Mouse (Mus musculus) lung, embryonic 16.5 days (tissue): ENCODE measurements around the gene Gzmk. TPM values are rescaled to one million over a fixed set of nuclear protein-coding genes. Genes with fewer than 3 reads are reported as not detected.

Experiments
- ATAC-seq: fragments of 200-750 bp; cut with Nextera tagmentation; 2 replicates; pipeline ENCODE4 v1.8.0; 2017; ENCODE audit warnings: low read depth, mild to moderate bottlenecking, moderate library complexity
- H3K27ac ChIP-seq: fragments of 300-500 bp; sonication (generic); 2 replicates; pipeline ENCODE4 v1.5.1; 2014; ENCODE audit warnings: mild to moderate bottlenecking, control low read depth, low read length
- H3K27me3 ChIP-seq: fragments of 300-500 bp; sonication (generic); 2 replicates; pipeline ENCODE4 v1.6.1; 2014; ENCODE audit warnings: low read depth, low read length, mixed read lengths; ENCODE audit not compliant: control insufficient read depth, insufficient read depth
- H3K36me3 ChIP-seq: fragments of 300-500 bp; sonication (generic); 2 replicates; pipeline ENCODE4 v1.6.1; 2014; ENCODE audit warnings: low read length; ENCODE audit not compliant: control insufficient read depth, insufficient read depth
- H3K4me1 ChIP-seq: fragments of 300-500 bp; sonication (generic); replicated peaks from 2 replicates; pipeline ENCODE4 v1.6.1; 2014; ENCODE audit warnings: low read length, mixed read lengths; ENCODE audit not compliant: control insufficient read depth, insufficient read depth
- H3K4me2 ChIP-seq: fragments of 300-500 bp; sonication (generic); 2 replicates; pipeline ENCODE4 v1.6.1; 2014; ENCODE audit warnings: low read depth, low read length, control low read depth
- H3K4me3 ChIP-seq: fragments of 300-500 bp; sonication (generic); 2 replicates; pipeline ENCODE4 v1.5.1; 2014; ENCODE audit warnings: mild to moderate bottlenecking, low read length, control low read depth
- H3K9ac ChIP-seq: fragments of 300-500 bp; sonication (generic); 2 replicates; pipeline ENCODE4 v1.6.1; 2014; ENCODE audit warnings: low read length, control low read depth
- H3K9me3 ChIP-seq: fragments of 300-500 bp; sonication (generic); 2 replicates; pipeline ENCODE4 v1.6.1; 2016; ENCODE audit warnings: low read length; ENCODE audit not compliant: control insufficient read depth
- WGBS: fragments of 180-500 bp; shearing (Covaris S2); extraction: QIAGEN DNeasy Blood & Tissue Kit; methylation state at CpG from one replicate; pipeline ENCODE4 v1.1.7; 2014; 5-methylcytosine and 5-hydroxymethylcytosine counted together
- polyA plus RNA-seq: library from polyadenylated mRNA; unstranded; fragments of >200 nt; fragmentation: Nextera tagmentation; extraction: Ambion mirVana; gene quantifications from 2 replicates; pipeline ENCODE4 v1.2.1, GENCODE M21; 2015

Gene Gzmk
- polyA plus RNA-seq, 1 experiment from 2014 or later = not detected

- no peaks in the 10 kb centered on the region for H3K36me3 ChIP-seq
- 71% methylated on average over 9 of the region's 9 CpGs for WGBS
- no peaks in the 10 kb centered on the region for H3K9me3 ChIP-seq
- H3K4me2 ChIP-seq = no peak overlapping the region
- ATAC-seq = no peak
- H3K9ac ChIP-seq = no peak overlapping the region
- H3K4me3 ChIP-seq = no peak overlapping the region
- H3K27ac ChIP-seq = no peak overlapping the region
- H3K4me1 ChIP-seq = no peaks in the 10 kb centered on the region
- no peaks in the 10 kb centered on the region for H3K27me3 ChIP-seq
These were observed 27.7 kb downstream of the Gzmk start for GRCm38 (mm10) chr13:113197872-113198502.

DNA sequence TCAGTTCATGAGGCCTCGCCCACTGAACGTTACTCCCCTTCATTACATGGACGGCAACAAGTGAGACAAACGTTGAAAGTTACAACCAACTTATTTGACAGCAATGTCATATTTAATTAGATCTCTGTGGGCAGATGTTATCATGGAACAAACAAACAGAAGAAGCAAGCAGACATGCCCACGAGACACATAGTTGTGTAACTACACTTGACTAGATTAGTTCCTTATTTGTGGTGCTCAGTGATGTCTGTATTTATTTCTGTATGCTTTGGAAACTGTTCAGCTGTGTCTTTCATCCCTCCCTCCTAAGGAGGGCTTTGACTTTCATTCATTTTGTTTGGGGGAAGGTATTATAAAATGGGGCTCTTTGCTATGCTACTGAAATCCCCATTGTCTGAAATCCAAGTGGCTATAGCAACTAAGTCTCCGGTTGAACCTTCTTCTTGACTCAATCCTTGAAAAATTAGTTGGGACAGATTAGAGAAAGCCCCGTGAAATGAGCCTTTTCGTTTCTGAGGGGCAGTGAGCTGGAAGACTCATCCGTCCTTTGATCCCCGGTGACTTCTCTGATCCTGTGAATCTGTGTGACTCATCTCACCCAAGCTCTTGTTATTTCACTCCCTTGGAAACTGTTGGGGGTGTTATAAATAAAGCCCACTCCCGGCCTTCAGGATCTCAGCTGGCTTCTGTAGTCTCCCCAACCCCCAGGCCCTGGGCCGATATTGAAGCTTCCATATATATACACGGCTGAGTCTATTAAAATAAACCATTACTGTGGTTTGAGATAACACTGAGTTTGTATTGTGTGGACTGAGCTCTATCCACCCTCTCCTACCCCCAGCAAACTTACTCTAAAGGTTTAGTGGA lies 28.7 kb downstream of the Gzmk start:
- Histone ChIP-seq H3K27ac (no peak overlapping the region), H3K4me3 (no peak overlapping the region), H3K4me1 (no peaks in the 10 kb centered on the region), H3K4me2 (no peak overlapping the region), H3K27me3 (no peaks in the 10 kb centered on the region), H3K9ac (no peak overlapping the region), H3K36me3 (no peaks in the 10 kb centered on the region), H3K9me3 (no peaks in the 10 kb centered on the region)
- WGBS = 61% methylated on average over 13 of the region's 13 CpGs
- ATAC-seq = no peak

DNA sequence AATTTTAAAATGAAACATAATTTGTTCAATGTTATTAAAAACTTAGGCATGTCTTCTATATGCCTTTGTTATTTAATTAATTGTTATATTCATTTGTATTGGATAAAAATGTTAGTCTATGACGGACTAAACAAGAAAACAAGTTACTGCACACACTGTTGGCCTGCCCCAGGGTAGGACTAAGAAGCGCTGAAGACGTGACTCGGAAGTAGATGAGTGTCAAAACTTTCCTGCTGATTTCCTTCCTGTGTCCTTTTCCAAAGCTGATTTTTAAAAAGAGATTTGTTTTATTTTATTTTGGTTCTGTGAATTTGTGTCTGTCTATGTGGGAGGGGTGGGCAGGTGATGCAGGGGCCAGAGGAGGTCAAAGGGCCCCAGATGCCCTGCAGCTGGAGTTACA lies 42.0 kb downstream of the Gzmk start:
- no peaks in the 10 kb centered on the region for H3K4me1 ChIP-seq
- 80% methylated on average over 4 of the region's 4 CpGs for WGBS
- H3K4me3 ChIP-seq = no peak overlapping the region
- no peak for ATAC-seq
- no peaks in the 10 kb centered on the region for H3K9me3 ChIP-seq
- H3K27ac ChIP-seq = no peak overlapping the region
- no peaks in the 10 kb centered on the region for H3K27me3 ChIP-seq
- H3K4me2 ChIP-seq = no peak overlapping the region
- H3K36me3 ChIP-seq = no peaks in the 10 kb centered on the region
- H3K9ac ChIP-seq = no peak overlapping the region

GRCm38 (mm10) chr13:113183310-113183709 lies 42.4 kb downstream of the Gzmk start:
- Histone ChIP-seq H3K9me3 (no peaks in the 10 kb centered on the region), H3K4me3 (no peak overlapping the region), H3K4me1 (no peaks in the 10 kb centered on the region), H3K27me3 (no peaks in the 10 kb centered on the region), H3K36me3 (no peaks in the 10 kb centered on the region), H3K4me2 (no peak overlapping the region), H3K9ac (no peak overlapping the region), H3K27ac (no peak overlapping the region)
- ATAC-seq = no peak
- 70% methylated on average over 8 of the region's 8 CpGs for WGBS

DNA sequence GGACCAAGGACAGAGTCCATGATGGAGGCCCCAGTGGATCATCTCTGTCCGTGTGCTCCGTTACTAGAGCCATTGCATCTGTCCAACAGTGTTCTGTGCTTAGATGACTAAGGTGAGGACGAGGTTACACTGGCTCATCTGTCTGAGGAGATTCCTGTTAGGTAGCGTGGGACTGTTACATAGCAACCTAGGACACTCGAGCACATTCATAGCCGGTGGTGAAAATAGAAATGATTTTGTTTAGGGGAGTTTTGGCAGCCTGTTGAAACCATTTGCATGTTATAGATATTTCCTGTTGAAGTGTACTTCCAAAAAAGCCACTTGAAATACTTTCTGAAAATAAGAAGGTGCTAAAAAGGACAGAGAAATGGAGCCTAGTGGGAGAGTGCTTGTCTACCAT lies 51.5 kb downstream of the Gzmk start:
- no peaks in the 10 kb centered on the region for H3K4me1 ChIP-seq
- H3K9ac ChIP-seq = no peak overlapping the region
- no peak overlapping the region for H3K27ac ChIP-seq
- H3K27me3 ChIP-seq = no peaks in the 10 kb centered on the region
- no peak overlapping the region for H3K4me2 ChIP-seq
- no peak overlapping the region for H3K4me3 ChIP-seq
- ATAC-seq = no peak
- no peaks in the 10 kb centered on the region for H3K9me3 ChIP-seq
- no peaks in the 10 kb centered on the region for H3K36me3 ChIP-seq
- WGBS = 75% methylated on average over 6 of the region's 6 CpGs

GRCm38 (mm10) chr13:113170256-113170655 lies 55.5 kb downstream of the Gzmk start:
- Histone ChIP-seq H3K36me3 (no peaks in the 10 kb centered on the region), H3K4me3 (no peak overlapping the region), H3K4me1 (no peaks in the 10 kb centered on the region), H3K27me3 (no peaks in the 10 kb centered on the region), H3K4me2 (no peak overlapping the region), H3K27ac (no peak overlapping the region), H3K9me3 (no peaks in the 10 kb centered on the region), H3K9ac (no peak overlapping the region)
- no peak for ATAC-seq

DNA sequence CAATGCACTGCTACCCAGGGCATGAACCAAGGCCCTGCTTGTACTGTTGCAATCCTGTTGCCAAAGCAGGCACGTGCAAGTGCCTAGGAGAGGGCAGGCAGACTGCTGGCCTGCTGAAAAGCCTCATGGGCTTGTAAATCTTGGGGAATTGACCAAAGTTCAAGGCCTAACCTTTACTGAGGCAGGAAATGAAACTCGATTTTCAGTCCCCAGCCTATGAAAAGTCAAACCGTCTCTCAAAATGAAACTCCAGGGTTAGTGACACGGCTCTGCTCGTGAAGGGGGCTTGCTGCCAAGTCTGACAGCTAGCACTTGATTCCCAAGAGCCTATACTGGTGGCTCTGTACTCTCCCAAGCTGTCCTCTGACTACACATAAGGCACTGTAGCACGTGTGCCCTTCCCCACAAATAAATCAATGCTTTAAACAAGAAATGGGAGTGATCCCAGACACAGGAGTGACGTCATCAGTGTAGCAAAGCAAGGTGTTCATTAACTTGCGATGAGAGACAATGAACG lies 57.6 kb downstream of the Gzmk start:
- Histone ChIP-seq H3K4me3 (no peak overlapping the region), H3K4me1 (no peaks in the 10 kb centered on the region), H3K36me3 (no peaks in the 10 kb centered on the region), H3K27ac (no peak overlapping the region), H3K9ac (no peak overlapping the region), H3K27me3 (no peaks in the 10 kb centered on the region), H3K4me2 (no peak overlapping the region), H3K9me3 (no peaks in the 10 kb centered on the region)
- ATAC-seq = peak; percentile 36; the same call in 1 of the 2 replicates
- WGBS = 55% methylated on average over 9 of the region's 9 CpGs

- H3K9me3 ChIP-seq = no peaks in the 10 kb centered on the region
- H3K4me2 ChIP-seq = no peak overlapping the region
- no peaks in the 10 kb centered on the region for H3K4me1 ChIP-seq
- WGBS = 88% methylated on average over 5 of the region's 5 CpGs
- H3K27me3 ChIP-seq = no peaks in the 10 kb centered on the region
- no peaks in the 10 kb centered on the region for H3K36me3 ChIP-seq
- H3K4me3 ChIP-seq = no peak overlapping the region
- no peak overlapping the region for H3K27ac ChIP-seq
- no peak for ATAC-seq
- H3K9ac ChIP-seq = no peak overlapping the region
These were observed 61.3 kb downstream of the Gzmk start for GRCm38 (mm10) chr13:113164252-113165005.

DNA sequence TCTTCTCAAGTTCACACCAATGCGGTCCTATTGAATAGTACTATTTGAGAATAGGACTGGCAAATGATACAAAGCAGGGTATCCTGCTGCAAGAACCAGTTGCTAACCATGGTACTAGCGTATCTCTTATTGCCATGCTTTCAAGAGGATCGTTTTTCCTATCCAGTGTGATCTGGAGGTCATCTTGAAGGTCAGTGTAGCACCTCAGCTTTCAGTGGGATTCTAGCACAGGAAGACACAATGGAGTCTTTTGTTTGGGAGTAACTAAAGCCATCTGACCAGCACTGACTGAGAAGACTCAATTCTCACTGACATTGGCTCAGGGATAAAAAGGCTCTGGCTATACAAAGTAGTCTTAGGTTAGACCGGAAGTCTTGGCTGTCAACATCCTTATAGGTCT lies 74.2 kb downstream of the Gzmk start:
- Histone ChIP-seq H3K4me1 (no peaks in the 10 kb centered on the region), H3K4me3 (no peak overlapping the region), H3K9ac (no peak overlapping the region), H3K9me3 (no peaks in the 10 kb centered on the region), H3K36me3 (no peaks in the 10 kb centered on the region), H3K27me3 (no peaks in the 10 kb centered on the region), H3K27ac (no peak overlapping the region), H3K4me2 (no peak overlapping the region)
- no peak for ATAC-seq
- WGBS = 80% methylated on average over 4 of the region's 4 CpGs
